Mouse (Mus musculus): ENCODE data around the gene 8030411F24Rik. TPM values are rescaled to one million over a fixed set of nuclear protein-coding genes. Genes with fewer than 3 reads are reported as not detected.
A peak's percentile ranks its signal among the peaks of the same experiment; 100 is the strongest.
"Not testable (repeated sequence)": the region's sequence is repeated elsewhere in the genome, so short reads cannot be mapped to it uniquely, and the experiment has no call there.

Gene 8030411F24Rik
- total RNA-seq (2014; fragmentation: Nextera tagmentation) (not detected in 2 replicates), total RNA-seq (2017) (not detected in 2 replicates)

DNA sequence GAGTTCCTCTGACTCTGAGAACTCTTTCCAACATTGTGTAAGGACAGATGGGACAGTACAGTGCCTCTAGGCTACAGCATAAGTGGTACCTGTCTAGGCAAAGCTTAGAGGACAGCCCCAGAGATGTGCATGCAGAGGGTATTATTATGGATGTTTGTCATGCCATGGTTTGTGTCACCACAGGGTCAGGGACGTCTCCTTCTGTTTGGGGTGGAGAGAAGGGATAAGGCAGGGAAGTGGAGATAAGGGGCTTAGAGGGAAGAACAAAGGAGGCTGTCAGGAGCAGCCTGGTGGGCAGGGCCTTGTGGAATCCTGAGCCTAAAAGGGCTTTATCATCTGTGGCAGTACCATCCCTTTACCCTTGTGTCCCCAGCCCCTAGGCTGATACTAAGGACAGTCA, at the start of gene 8030411F24Rik:
Gene 8030411F24Rik, plus strand, starts transcription at position 301 of the 400 bp plus-strand sequence.
- no peak for ATAC-seq (replicated peaks; ENCODE audit: low FRiP score, low TSS enrichment, poor library complexity, severe bottlenecking)

DNA sequence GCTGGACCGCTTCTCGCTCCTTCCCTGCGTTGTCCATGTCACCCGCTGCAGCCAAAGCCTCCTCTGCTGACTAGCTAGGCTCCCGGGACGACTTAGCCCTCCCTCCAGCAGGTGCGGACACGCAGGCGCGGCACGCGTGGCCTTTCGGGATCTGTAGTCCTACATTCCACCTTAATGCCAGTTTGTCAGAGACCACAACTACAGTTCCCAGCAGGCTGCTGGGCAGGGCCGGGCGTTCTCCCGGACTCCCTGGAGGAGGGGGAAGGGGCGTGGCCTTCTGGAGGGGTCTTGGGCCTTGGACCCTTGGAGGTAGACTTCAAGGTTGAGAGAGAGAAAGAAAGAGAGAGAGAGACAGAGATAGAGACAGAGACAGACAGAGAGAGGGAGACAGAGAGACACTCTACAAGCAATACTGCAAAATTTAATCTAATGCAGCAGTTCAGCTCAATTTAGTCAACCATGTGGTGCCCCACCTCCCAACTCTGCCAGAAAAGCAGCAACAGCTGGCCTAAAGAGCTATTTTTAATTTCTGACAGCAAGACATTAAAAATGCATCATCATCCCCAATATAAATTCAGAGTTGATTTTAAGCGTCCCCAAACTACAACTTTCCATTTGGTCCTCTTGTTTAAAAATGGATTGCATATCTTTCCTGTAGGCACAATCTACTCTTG, 49.3 kb upstream of the 8030411F24Rik start, which contains the start of gene Napb:
Gene Napb, minus strand, starts transcription at position 141 of the 674 bp plus-strand sequence.
- ATAC-seq (replicated peaks; ENCODE audit: low FRiP score, low TSS enrichment, poor library complexity, severe bottlenecking), result peak; percentile 99

DNA sequence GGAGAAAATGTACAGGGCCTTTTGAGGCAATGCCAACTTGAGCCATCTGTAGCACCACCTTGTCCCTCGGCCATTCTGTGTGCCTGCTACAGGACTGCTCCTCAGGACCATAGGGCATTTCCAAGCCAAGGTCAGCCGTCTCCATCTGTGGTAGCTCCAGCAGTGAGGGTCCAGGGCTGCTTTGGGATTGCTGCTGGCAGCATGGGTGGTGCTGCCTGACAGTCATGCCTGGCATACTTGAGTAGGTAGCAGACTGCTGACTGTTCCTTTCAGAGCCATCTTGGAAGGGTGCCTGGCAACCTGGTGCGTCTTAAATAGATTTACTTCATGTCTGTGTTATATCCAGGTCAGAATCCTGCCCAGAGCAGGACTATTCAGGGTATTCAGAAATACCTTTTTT, 38.8 kb upstream of the 8030411F24Rik start:
- ATAC-seq (replicated peaks; ENCODE audit: low FRiP score, low TSS enrichment, poor library complexity, severe bottlenecking), result no peak

DNA sequence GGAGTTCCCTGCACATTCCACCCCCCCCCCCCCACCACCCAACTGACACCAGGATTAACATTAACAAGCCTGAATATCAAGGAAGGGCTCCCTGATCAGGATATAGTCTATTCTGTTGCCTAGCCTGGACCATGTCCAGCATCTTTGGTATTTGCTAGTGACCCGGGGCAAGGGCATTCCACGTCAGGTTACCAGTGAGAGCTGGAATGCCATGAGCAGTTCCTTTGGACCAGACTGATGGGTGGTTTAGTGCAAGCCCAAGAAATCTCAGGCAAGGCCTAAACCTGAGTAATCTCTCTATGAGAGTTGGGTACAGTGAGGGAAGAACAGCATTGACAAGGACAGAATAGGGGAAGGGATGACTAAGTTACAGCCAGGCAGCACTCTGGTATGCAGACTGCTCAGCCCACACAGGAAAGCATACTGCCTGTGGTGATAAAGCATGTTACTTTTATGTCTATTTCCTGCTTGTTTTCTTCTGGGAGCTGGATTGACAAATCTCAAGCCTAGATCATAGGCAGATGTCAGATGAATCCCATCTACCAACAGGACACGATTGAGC, 37.9 kb upstream of the 8030411F24Rik start:
- no peak for ATAC-seq (replicated peaks; ENCODE audit: low FRiP score, low TSS enrichment, poor library complexity, severe bottlenecking)

DNA sequence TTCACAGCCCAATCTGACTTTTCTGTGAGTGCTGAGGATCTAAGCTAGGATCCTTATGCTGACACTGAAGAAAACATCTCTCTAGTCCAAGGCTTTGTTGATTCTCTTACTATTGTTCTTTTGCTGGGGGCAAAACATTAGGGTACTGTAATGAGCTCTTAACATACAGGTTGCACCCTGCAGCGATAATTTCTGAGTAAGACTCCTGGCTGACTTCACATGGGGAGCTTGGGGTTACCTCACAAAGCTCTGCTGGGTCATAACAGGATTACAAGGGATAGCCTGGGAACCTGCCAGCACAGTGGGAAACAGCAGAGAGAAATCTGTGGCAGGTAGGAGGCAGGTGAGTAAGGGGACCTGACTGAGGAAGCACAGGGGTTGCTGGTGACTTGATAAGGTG, 31.8 kb upstream of the 8030411F24Rik start, which contains the start of gene Cstl1:
Gene Cstl1, plus strand, starts transcription at position 301 of the 400 bp plus-strand sequence.
- ATAC-seq (replicated peaks; ENCODE audit: low FRiP score, low TSS enrichment, poor library complexity, severe bottlenecking), result no peak

DNA sequence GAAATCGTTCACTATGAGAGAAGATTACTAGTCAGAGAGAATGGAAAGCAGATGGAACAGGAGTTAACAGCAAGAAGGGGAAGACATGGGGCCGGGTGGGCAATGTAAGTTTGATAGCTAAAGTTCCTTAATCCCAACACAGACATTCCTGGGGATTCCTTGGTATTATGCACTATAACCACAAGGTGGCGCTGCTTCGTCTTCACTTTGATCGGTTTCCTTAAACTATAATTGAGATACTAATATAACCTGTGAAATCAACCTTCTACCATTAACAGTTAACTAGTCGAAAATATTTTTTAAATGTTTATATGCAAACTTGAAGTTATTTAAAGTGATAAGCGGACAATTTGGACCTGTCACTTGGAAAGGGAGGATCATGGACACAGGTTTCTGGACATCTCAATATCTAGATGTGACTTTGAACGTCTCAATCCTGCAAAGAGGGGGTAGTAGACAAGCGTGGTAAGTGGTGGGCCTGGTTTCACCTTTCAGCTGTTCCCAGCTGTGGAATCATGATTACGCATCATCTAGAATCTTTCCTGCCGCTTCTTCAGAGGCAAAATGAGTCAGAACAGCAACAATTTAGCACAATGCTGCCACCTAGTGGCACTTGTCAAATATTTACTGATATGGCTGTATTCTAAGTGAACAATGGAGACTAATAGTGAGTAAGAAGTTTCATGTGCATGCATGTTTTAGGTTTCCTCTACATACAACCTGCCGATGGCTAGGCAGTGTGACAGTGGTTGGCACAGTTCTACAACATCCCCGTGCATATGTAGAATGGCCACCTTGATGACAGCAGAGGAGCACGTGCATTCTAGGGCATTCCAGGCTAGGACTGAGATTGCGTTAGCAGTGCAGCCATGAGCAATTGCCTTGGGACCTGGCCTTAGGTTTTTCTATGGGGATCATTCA, 29.7 kb upstream of the 8030411F24Rik start:
- ATAC-seq (replicated peaks; ENCODE audit: low FRiP score, low TSS enrichment, poor library complexity, severe bottlenecking), result peak; percentile 93

DNA sequence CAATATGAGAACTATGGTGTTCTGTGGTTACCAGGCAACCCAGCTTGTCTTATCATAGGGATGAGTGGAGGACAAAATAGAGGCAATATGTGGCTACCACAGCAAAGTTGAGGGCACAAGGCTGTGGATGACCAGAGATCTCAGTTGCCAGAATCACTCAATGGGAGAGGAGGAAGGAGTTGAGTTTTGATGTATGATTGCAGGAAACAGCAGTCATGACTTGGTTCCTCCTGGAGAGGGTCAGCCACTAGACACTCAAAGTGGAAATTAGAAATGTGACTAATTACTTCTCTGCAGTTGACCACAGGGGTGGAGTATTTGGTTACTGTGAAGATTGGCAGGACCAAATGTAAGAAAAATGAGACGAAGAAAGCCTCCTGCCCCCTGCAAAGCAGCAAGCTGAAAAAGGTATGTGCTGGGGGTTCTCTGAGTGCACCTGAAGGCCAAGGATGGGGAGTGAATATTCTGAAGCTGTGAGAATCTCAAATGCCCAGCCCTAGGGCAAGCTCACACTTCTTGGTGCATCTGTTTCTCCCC, 27.4 kb upstream of the 8030411F24Rik start:
- ATAC-seq (replicated peaks; ENCODE audit: low FRiP score, low TSS enrichment, poor library complexity, severe bottlenecking), result no peak

DNA sequence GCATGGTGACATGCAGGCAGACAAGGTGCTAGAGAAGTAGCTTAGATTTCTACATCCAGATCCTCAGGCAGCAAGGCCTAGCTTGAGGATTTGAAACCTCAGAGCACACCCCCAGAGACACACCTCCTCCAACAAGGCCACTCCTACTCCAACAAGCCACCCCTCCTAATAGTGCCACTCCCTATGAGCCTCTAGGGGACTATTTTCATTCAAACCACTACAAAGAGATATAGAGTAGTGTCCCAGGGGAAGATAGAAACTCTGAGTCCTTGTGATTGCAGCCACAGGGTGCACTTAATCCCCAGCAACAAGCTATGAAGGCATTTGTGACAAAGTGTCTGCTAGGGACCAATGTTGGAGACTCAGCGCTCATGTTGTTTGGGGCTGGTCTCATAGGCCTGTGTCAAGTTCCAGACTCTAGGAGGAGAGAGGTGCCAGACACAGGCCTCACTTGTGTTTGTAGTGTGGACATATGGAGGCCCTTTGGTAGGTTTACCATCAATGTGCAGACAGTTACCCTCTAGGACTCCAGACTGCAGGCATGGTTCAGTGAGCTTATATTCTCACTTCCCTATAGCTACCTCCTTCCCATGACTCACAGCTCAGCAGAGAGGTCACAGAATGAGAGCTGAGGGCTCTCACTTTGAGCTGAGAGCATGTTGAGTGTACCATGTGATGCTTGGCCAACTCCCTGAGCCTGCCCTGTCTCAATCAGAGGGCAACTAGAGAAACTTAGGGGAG, 18.0 kb upstream of the 8030411F24Rik start:
- ATAC-seq (replicated peaks; ENCODE audit: low FRiP score, low TSS enrichment, poor library complexity, severe bottlenecking), result no peak

DNA sequence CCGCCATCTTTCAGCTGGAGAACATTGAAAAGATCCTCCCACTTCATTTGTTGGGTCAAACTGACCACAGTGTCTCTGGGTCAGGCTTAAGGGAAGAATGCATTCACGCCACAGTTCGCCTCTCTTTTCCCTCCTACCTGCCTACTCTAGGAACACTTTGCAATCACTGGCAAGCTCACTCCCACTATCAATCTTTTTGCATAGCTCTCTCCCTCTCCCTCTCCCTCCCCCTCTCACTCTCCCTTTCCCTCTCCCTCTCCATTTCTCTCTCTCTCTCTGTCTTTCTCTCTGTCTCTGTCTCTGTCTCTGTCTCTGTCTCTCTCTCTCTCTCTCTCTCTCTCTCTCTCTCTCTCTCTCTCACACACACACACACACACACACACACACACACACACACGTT, 10.4 kb upstream of the 8030411F24Rik start, which contains the start of gene Cst11:
Gene Cst11, minus strand, starts transcription at position 101 of the 400 bp plus-strand sequence.
- not testable (repeated sequence) for ATAC-seq (replicated peaks; ENCODE audit: low FRiP score, low TSS enrichment, poor library complexity, severe bottlenecking)

DNA sequence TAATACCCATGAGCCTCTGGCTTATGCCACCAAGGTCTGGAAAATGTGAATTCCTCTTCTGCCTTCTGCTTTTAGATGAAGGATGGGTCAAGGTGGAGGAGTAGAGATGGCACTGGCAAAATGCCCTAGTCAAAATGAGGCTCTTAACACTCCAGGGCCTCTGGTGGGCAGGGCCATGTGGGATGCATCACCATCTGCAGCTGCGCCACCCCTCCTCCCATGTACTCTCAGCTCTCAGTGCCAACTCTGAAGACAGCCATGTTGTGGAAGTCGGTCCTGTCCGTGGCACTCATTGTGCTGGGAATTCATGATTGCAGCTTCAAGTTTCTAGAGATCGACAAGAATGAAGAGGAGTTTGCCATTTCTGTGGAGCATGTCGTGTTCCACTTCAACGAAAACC, 7.3 kb downstream of the 8030411F24Rik start, which contains the start of gene Cst12:
Gene Cst12, plus strand, starts transcription at position 220 of the 400 bp plus-strand sequence.
- no peak for ATAC-seq (replicated peaks; ENCODE audit: low FRiP score, low TSS enrichment, poor library complexity, severe bottlenecking)

DNA sequence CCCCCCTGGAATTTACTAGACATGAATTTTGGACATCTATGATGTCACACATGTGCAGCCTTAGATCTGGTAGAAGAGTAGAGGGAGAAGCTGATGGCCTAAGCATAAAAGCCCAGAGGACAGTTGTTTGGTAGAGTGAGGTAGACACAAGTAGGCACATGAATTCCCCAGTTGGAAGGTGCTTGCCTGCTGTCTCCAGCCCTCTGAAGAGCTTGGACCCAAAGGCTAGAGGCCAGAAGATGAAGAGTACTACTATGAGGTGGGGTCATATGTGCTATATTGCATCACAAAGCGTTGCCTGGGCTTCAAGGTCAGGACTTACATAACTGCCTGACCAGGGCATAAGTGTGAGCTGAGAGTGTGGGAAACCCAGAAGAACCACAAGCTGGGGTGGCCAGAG, 16.7 kb downstream of the 8030411F24Rik start, which contains the start of gene Cst8:
Gene Cst8, plus strand, starts transcription at position 301 of the 400 bp plus-strand sequence.
- no peak for ATAC-seq (replicated peaks; ENCODE audit: low FRiP score, low TSS enrichment, poor library complexity, severe bottlenecking)

DNA sequence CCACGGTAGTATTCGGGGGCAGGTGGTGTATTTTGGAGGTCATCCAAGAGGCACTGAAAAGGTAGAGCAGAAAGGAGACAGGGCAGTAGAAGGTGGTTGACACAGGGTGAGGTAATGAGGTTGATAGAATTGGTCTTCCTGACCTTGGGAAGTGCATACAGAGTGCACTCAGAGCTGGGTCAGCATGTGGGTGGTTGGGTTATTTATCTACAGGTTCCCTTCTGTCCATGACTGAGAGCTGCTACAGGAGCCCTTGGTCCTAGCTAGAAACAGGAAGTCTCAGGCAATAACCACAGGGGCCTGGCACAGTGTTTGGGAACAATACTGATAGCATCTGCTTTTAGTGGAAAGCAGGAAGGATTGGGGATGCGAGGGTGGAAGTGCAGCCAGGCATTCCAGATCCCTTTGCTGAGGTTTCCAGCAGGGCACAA, 19.7 kb downstream of the 8030411F24Rik start:
- no peak for ATAC-seq (replicated peaks; ENCODE audit: low FRiP score, low TSS enrichment, poor library complexity, severe bottlenecking)

DNA sequence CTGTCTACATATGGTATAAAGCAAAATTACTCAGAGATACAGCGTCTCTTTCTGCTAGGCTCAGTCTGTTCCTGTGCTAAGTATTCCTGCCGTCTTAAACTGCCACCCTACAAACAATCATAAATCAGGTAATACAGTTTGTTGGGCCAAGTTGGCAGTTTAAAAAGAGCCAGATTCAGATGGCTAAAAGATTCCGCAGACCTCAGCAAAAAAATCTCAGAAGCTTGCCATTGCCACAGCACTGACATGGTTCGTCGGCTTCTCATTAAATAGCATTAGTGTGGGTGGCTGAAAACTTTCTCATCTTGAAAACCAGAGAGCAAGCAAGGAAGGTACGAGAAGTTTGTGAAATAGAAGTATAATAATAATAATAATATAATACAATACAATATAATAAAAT, 24.9 kb downstream of the 8030411F24Rik start:
- no peak for ATAC-seq (replicated peaks; ENCODE audit: low FRiP score, low TSS enrichment, poor library complexity, severe bottlenecking)

DNA sequence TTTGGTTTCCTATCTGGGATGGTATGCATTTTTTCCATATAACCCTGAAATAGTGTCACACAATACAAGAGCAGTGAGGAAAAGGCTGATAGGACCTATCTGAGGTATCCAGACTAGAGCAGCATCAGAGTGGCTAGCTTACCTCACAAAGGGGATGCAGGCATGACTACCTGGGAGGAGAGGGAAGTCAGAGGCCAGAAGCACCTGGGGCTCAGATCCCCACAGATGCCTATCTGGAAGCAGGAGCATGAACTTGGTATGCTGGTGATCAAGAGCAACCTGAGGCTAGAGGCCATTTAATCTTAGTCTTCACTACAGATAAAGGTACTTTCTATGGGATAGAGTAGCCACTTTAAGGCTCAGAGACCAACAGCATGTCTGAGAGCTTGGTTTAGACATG, 38.1 kb downstream of the 8030411F24Rik start, which contains the start of gene Cst13:
Gene Cst13, plus strand, starts transcription at position 173 of the 400 bp plus-strand sequence.
- no peak for ATAC-seq (replicated peaks; ENCODE audit: low FRiP score, low TSS enrichment, poor library complexity, severe bottlenecking)

DNA sequence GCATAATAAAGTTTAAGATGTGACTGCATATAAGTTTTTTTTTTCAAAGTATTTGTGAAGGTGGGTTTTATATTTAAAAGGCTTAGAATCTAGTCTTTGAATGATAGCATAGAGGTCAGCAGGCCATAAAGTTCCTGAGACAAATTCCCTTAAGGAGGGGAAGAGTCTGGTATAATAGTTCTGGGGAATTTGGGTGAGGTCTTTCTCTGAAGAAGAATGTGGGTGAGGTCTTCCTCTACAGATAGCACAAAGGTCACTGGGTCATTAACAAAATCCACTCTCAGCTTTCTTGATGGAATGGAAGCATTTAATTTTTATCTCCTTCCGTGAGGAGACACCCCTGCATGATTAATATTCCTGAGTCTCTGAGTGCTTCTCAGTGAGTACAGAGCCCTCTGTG, 44.2 kb downstream of the 8030411F24Rik start:
- ATAC-seq (replicated peaks; ENCODE audit: low FRiP score, low TSS enrichment, poor library complexity, severe bottlenecking), result no peak

DNA sequence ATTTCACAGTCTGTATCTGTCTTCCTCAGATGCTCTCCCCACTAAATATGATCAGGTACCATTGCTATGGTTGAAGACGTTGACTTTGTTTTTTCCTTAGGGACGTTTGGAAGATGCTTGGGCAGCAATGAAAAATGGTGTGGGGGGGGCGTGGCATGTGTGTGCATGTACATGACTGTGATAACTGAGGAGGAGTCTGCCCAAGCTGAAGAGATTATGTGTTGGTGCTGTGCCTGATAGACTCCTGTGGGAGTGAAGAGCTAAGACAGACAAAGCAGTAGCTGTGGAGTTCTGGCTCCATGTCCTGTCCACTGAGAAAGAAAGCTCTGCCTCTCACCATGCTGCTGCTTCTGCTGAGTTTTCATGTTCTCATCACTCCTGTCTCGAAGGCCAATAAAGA, 53.1 kb downstream of the 8030411F24Rik start, which contains the start of gene Cst9:
Gene Cst9, plus strand, starts transcription at position 236 of the 400 bp plus-strand sequence.
- no peak for ATAC-seq (replicated peaks; ENCODE audit: low FRiP score, low TSS enrichment, poor library complexity, severe bottlenecking)

Data from megakaryocyte-erythroid progenitor cell, adult 5-6 weeks (primary cell).